Mouse (Mus musculus) erythroblast, embryonic 14.5 days (primary cell): ENCODE measurements at regions not wholly inside any gene's neighbourhood (a gene's known extent, or its start where the extent isn't known, plus 50 kb on each side); places are given as distances from the start of the nearest gene placed in this dataset.

ENCODE experiments used
- H3K27me3 ChIP-seq: 2 replicates; pipeline ENCODE4 v1.6.1; 2012; ENCODE audit warnings: inconsistent platforms; ENCODE audit not compliant: control insufficient read depth
- H3K36me3 ChIP-seq: 2 replicates; pipeline ENCODE4 v1.6.1; 2012; ENCODE audit warnings: mild to moderate bottlenecking, inconsistent platforms; ENCODE audit not compliant: control insufficient read depth
- H3K4me1 ChIP-seq: 2 replicates; pipeline ENCODE4 v1.6.1; 2012; ENCODE audit warnings: inconsistent platforms; ENCODE audit not compliant: control insufficient read depth
- H3K4me3 ChIP-seq: replicated peaks from 2 replicates; pipeline ENCODE3; 2012; ENCODE audit warnings: moderate library complexity, mild to moderate bottlenecking, inconsistent platforms
- H3K9me3 ChIP-seq: 2 replicates; pipeline ENCODE4 v1.6.1; 2012; ENCODE audit warnings: low read length, inconsistent platforms, mixed read lengths; ENCODE audit not compliant: control insufficient read depth
- GATA1 ChIP-seq: IDR thresholded peaks from 2 replicates; pipeline ENCODE4 v1.6.1; 2012; ENCODE audit warnings: low read length, inconsistent platforms, mixed read lengths
- TAL1 ChIP-seq: IDR thresholded peaks from 3 replicates; pipeline ENCODE4 v1.6.1; 2012; ENCODE audit warnings: low read length, inconsistent platforms, mixed read lengths

DNA sequence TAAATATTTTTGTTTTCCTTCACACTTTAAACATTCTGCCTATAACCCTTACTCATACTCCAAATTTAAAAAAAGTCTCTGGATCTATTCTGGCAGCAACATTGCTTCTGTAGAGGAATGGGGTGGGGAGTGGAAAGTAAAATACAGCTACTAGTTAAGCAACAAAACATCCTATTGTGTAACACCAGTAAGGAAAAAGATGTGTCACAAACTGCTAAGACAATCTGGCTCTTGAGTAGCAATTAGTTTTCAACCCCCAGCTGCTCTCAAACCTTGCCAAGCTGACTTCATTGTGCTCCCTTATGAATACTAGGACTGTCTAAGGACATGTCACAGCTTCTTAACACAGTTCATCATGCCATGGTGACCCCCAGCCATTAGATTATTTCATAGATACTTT lies 500.2 kb upstream of the Tenm2 start:
- Histone ChIP-seq H3K4me1 (no peaks in the 10 kb centered on the region), H3K9me3 (no peaks in the 10 kb centered on the region), H3K36me3 (no peaks in the 10 kb centered on the region), H3K4me3 (no peak overlapping the region), H3K27me3 (no peaks in the 10 kb centered on the region)
- TF ChIP-seq GATA1 (no peak), TAL1 (no peak)

DNA sequence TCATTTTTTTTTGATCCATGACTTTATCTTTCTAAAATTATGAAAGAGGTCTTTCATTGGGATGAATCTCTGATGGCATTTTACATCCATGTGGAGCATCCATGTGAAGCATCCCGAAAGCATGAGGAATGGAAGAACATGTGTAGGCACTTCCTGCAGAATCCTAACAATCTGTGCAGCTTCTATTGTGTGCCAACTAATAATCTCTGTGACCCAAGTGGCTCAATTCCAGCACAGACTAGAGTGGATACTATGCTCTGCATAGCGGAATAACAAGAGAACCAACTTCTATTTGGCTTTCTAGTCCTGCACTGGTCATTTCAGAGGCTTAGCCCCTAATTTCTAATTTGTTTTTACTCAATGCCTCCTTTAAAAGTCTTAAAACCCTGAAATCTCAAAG lies 499.7 kb upstream of the Tenm2 start:
- Histone ChIP-seq H3K36me3 (no peaks in the 10 kb centered on the region), H3K9me3 (no peaks in the 10 kb centered on the region), H3K27me3 (no peaks in the 10 kb centered on the region), H3K4me3 (no peak overlapping the region), H3K4me1 (no peaks in the 10 kb centered on the region)
- TF ChIP-seq GATA1 = no peak
- TF ChIP-seq TAL1 = no peak

DNA sequence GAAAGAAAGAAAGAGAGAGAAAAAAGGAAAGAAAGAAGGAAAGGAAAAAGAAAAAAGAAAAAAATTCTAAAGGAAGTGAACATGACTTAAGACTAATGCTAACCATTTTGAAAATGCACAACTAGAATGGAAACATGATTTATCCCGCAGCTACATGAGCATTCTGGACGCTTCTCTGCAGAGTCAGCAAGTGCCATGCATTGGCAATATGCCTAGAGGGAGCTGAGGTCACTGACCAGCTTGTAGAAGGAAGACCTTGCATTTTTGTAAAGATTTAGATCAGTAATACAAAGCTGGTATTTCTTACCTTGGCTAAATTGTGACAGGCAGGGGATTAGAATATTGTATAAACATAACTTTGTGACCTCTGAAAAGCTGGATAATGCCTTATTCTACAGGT lies 461.2 kb upstream of the Tenm2 start:
- no peak overlapping the region for H3K4me3 ChIP-seq

DNA sequence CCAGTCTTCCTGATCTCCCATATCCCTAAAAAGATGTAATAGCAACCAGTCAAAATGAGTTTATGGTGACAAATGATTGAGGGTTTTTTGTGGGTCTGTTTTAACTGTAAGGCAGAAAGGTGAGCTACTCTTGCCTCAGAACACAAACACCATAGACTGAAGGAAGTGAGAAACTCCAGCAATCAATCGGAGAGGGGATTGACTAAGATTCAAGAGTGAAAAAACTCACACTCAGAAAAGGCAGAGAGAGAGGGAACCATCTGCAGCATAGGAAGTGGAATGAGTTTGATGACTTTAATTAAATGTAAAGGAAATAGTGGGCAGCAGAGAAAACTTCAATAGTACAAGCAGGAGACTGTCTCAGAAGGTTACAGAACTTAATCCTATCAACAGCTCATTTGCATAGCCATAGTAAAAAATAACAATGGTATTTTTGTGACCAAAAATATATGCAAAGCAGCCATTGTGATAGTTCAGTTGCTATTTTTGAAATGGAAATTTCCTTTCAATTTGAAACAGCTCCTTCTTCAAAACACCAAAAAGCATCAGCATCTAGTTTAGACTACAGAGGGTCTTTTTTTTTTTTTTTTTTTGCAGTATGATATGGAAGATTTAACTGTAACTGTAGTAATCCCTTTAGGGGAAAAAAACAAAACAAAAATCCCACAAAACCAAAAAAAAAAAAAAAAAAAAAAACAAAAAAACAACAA lies 442.9 kb upstream of the Tenm2 start:
- Histone ChIP-seq H3K4me3 (no peak overlapping the region), H3K27me3 (no peaks in the 10 kb centered on the region), H3K36me3 (no peaks in the 10 kb centered on the region), H3K4me1 (no peaks in the 10 kb centered on the region), H3K9me3 (no peaks in the 10 kb centered on the region)
- TF ChIP-seq GATA1 (no peak), TAL1 (no peak)

More for the DNA sequence above, 461.2 kb upstream of the Tenm2 start:
- H3K9me3 ChIP-seq = no peaks in the 10 kb centered on the region
- H3K4me1 ChIP-seq = no peaks in the 10 kb centered on the region
- no peaks in the 10 kb centered on the region for H3K36me3 ChIP-seq
- no peaks in the 10 kb centered on the region for H3K27me3 ChIP-seq
- TF ChIP-seq GATA1 = no peak
- TF ChIP-seq TAL1 = no peak

DNA sequence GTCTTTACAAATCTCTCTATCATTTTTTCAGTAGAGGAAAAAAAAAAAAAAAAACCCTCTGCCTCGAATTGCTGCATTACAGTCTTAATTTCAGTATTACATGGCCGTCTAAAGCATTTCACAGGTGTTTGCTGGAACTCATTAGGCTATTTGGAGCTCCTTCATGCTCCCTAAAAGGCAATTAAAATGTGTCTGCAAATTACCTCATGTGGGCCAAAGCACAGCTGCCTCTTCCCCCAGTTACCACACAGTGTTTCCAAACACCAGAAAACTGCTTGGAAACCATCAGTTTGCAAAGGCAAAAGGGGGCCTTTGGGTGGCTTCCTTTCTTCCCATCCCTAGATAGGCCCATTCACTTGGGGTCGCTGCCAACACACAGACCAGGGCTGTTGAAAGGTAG lies 435.6 kb upstream of the Tenm2 start:
- H3K36me3 ChIP-seq = no peaks in the 10 kb centered on the region
- H3K9me3 ChIP-seq = no peaks in the 10 kb centered on the region
- TF ChIP-seq TAL1 (no peak), GATA1 (no peak)
- no peaks in the 10 kb centered on the region for H3K27me3 ChIP-seq
- no peak overlapping the region for H3K4me3 ChIP-seq
- no peaks in the 10 kb centered on the region for H3K4me1 ChIP-seq

DNA sequence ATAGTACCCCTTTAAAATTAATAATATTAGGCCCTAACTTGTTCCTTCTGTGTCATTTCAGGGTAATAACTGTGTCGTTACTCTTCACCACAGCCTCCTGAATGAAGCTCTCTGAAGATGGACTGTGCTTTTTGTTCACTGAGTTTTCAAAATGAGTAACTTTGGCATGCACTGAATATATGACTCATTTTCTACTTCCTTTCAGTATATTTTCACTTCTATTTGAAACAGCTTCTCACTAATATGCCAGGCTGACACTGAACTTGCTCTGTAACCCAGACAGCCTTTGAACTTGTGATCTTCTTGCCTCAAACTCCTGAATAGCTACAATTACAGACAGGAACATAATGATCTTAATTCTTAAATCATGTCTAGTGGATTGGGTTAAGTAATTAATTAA lies 431.2 kb upstream of the Tenm2 start:
- no peaks in the 10 kb centered on the region for H3K27me3 ChIP-seq
- H3K9me3 ChIP-seq = no peaks in the 10 kb centered on the region
- no peaks in the 10 kb centered on the region for H3K4me1 ChIP-seq
- no peaks in the 10 kb centered on the region for H3K36me3 ChIP-seq
- no peak overlapping the region for H3K4me3 ChIP-seq
- no peak for TF ChIP-seq GATA1
- TF ChIP-seq TAL1 = no peak

DNA sequence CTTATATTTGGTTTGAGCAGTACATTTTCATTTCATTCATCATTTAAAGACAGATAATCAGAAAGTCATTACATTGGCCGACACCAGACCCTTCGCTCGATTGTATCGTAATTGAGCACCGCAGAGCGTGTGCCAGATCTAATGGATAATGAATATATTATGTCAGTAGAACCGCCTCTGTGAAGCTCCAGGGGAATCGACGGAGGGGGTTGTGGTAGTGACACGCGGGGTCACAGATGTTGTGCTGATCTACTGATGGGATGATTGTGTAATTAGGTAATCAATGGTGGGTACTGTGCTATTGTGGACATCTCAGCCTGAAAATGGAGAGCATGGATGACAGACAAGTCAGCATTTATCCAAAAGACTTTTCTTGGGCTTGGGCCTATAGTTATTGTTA lies 414.3 kb upstream of the Tenm2 start:
- no peaks in the 10 kb centered on the region for H3K9me3 ChIP-seq
- no peaks in the 10 kb centered on the region for H3K36me3 ChIP-seq
- H3K4me3 ChIP-seq = no peak overlapping the region
- no peak for TF ChIP-seq GATA1
- TF ChIP-seq TAL1 = no peak
- no peaks in the 10 kb centered on the region for H3K27me3 ChIP-seq
- H3K4me1 ChIP-seq = no peaks in the 10 kb centered on the region

DNA sequence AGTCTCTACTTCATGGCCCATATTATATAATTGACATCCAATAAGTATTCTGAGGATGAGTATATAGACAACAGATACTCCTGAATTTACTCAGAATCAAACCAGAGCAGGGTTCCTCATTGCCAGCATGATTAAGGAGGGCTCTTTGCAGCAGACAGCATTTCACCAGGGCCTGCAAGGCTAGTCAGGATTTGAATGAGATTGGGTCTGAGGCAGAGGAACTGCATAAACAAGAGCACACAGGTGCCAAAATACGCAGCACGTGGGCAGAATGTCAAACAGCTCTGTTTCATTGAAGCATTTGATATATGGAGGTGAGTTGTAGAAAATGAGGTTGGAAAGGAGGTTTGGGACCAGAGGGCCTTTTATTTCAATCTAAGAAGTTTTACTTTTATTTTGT lies 387.5 kb upstream of the Tenm2 start:
- Histone ChIP-seq H3K9me3 (no peaks in the 10 kb centered on the region), H3K4me1 (no peaks in the 10 kb centered on the region), H3K27me3 (no peaks in the 10 kb centered on the region), H3K36me3 (no peaks in the 10 kb centered on the region), H3K4me3 (no peak overlapping the region)
- TF ChIP-seq TAL1 (no peak), GATA1 (no peak)

DNA sequence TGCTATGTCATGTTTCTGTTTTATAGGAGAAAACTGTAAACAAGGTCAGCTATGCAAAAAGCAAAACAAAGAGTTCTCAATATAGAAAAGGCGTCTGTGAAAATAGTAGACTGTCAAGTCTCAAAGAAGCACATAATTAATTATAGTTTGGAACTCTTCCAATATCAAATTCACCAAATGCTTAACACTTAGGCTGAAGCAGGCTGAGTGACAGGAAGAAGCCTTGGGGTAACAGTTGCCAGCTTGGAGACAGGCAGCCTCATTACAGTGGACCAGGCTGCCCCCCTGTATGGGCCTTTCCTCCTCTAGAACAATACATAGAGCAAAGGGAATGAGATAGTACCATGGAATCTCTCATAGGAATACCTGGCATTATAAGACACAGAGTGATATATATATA lies 364.8 kb upstream of the Tenm2 start:
- Histone ChIP-seq H3K27me3 (no peaks in the 10 kb centered on the region), H3K4me3 (no peak overlapping the region), H3K9me3 (no peaks in the 10 kb centered on the region), H3K4me1 (no peaks in the 10 kb centered on the region), H3K36me3 (no peaks in the 10 kb centered on the region)
- TF ChIP-seq GATA1 (no peak), TAL1 (no peak)

DNA sequence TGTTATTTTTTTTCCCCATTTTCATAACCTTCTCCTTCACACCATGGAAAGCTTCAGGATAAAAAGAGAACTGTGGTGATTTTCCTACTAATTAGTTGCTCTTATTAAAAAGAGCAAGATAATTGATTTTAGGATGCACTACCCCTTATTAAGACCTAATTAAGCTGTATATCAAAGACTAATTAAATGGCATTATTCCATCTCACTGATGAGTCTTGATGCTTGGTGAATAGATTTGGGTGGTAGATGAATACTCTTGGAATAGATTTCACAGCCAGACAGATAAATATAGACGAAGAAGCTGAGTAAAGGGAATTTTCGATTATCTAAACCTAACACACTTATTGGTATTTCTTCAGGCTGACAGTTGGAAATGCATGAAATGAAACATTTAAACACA lies 346.5 kb upstream of the Tenm2 start:
- Histone ChIP-seq H3K27me3 (no peaks in the 10 kb centered on the region), H3K36me3 (no peaks in the 10 kb centered on the region), H3K9me3 (no peaks in the 10 kb centered on the region), H3K4me3 (no peak overlapping the region), H3K4me1 (no peaks in the 10 kb centered on the region)
- TF ChIP-seq GATA1 = no peak
- no peak for TF ChIP-seq TAL1
